Mouse (Mus musculus) ovary, postnatal 36 days (tissue): ENCODE measurements at regions not wholly inside any gene's neighbourhood (a gene's known extent, or its start where the extent isn't known, plus 50 kb on each side); places are given as distances from the start of the nearest gene placed in this dataset.

Source experiments
- DNase-seq: peaks from one replicate; pipeline ENCODE4 v3.0.0; 2022; ENCODE audit warnings: low spot score, mixed read lengths

DNA sequence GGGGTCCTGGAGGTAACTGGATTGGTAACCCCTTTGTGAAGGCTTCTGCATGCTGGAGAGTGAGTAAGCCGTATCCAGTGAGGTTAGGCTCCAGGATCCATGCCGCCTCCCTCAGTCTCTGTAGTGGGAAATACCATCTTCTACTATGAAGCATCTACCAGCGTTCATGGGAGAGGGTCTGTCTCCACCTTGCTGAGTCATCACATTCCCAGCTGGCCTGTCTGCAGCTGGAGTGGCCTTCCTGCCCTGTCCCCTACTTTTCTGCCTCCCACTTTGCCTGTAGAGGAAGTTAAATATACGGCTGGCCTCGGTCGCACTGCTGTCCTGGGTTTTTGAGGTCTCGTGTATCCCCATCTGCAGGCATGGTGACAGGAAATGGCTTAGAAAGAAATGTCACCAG, 78.0 kb upstream of the Sec14l1 start:
- DNase-seq, result no peak

- no peak for DNase-seq
Observed at GRCm38 (mm10) chr11:117038282-117039106, 76.5 kb upstream of the Sec14l1 start.

DNA sequence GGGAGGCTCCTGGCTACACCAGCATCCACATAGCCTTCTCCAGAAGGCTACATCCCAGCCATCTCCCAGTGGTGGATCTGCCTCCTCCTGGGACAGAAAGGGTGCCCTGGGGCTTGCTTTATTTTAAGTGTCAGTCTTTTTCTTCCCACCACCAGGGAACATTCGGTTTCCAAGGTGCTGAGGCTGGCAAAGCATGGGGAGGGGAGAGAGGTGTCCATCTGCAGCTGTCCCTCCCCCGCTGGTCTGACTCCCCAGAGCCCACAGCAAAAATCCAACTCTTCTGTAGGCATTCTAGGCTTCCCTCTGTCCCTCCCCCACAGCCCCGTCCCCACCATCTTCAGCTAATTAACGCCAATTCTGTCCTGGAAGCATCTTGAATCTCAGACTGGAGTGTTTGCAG, 74.1 kb upstream of the Sec14l1 start:
- DNase-seq, result no peak

DNA sequence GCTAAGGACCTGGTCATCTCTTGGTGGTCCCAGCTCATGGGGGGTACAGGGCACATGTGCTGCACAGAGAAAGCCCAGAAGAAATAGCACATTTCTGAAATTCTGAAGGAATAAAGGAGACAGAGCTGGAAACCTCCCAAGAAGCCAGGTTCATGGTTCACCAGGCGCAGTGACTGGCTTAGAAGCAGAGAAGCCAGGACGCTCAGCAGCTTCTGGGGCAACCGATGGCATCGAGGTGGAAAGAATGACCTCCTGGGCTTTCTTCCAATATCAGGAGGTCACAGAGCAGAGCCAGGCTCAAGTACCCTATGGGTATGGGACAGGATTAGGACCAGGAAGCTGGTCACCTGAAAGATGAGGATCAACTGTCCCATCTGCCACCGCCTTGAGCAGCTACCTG, 72.6 kb upstream of the Sec14l1 start:
- DNase-seq, result no peak

DNA sequence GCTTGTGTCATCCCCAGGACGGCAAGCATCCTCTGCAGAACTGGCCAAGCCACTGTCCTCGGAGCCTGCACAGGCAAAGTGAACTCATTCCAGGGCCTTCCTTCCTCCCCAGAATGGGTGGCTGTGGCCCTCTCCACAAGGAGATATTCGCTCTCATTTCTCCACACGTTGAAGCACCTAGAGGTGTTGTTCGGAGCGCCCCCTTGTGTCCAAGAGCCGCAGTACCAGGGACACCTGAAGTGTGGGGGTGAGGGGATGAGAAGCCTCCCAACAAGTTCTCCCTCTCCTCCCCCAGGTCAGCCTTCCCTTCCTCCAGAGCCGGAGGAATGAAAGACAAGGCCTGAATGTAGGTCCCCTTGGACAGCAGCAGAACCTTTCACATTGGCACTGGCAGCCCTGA, 71.4 kb upstream of the Sec14l1 start:
- peak; percentile 69 for DNase-seq

DNA sequence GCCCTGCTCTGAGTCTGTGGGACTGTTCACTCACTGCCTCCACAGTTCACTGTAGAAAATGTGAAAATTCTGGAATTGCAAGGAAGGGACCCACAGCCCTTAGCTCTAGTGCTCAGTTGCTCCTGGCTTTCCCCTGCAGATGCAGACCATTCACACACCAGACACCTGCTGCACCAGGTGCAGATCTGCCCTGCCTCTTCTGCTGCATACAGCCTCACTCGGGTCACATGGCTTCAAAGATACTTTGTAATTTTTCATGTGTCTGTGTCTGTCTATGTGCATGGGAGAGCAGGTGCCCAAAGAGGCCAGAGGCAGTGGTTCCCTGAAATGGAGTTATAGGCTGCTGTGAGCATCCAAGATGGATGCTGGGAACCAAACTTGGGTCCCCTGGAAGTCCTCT, 70.2 kb upstream of the Sec14l1 start:
- no peak for DNase-seq

DNA sequence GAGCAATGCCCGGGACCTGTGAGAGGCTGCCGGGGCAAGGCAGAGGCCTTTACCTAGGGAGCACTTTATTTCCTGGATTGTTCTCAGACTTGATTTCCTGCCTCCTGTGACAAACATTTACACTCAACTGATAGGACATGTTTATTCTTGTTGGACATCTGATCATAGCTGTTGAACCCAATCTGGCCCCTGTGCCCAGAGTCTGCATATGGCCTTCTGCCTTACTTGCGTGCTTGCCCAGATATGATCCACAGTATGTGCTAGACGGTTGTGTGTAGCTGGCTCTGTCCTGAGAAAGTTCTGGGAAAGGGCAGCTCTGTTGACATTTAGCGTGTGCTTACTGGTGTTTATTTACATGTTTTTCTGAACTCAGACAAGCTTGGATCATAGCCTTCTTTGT, 68.3 kb upstream of the Sec14l1 start:
- no peak for DNase-seq

DNA sequence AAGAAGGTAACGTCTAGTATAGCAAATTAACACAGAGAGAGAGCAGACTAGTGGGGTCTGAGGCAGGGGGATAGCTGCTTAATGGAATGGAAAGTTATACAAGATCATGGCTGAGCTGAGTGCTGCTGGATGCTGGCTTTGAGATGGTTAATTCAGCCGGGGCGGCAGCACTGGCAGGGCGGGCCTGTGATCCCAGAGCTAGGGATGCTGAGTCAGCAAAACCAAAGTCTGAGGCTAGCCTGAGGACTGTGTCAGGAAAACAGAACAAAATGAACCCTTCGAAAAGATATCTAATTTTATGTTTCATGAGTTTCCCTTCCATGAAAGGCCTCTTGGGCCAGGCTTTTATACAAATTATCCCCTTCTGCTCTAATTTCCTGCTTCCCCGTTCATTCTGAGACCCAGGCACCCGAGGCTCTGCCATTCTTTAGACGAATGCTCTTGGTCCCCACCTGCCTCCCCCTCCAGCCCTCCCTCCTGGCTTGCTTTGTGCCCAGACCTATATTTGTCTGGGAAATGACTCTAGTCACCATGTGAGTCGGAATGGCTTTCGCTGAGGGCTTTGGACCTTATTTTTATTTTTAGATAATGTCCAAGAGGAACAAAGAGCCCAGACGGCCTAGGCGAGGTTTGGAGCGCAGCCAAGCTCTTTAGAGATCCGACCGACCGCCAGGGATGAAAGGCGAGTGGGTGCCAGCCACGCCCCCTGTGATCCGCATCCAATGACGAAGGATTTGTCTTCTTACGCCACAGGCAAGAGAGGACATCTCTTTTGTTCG, 67.6 kb upstream of the Sec14l1 start:
- DNase-seq, result peak; percentile 54

DNA sequence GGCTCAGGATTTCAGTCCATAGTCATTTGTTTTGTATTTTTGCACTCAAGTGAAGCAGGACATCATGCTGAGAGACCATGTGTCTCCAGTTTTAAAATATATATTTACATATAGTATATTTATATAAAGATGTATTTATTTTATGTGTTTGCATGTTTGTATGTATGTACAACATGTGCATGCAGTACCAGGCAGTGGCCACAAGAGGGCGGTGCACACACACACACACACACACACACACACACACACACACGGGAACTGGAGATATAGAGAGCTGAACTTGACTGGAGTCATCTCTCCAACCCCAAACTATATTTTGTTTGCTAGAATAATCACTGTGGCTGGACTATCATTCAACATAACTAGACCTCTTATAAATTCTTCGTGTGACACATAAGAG, 66.1 kb upstream of the Sec14l1 start:
- no peak for DNase-seq

DNA sequence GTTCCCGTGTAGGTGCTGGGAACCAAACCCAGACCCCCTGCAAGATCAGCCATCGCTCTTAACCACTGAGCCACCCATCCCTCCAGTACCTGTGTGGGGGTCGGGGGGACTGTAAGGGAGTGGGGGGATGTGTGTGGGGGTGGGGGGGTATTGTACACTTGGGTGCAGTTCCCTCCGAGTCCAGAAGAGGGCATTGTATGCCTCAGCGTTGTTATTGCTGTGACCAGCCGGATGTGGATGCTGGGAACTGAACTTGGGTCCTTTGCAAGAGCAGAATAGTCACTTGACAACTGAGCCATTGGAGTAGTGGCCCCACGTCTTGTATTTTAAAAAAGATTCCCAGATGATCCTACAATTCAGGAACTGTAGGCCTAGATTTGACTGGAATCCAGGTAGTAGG, 64.2 kb upstream of the Sec14l1 start:
- no peak for DNase-seq

GRCm38 (mm10) chr11:117056958-117057357, 58.0 kb upstream of the Sec14l1 start:
- DNase-seq, result peak; percentile 39

DNA sequence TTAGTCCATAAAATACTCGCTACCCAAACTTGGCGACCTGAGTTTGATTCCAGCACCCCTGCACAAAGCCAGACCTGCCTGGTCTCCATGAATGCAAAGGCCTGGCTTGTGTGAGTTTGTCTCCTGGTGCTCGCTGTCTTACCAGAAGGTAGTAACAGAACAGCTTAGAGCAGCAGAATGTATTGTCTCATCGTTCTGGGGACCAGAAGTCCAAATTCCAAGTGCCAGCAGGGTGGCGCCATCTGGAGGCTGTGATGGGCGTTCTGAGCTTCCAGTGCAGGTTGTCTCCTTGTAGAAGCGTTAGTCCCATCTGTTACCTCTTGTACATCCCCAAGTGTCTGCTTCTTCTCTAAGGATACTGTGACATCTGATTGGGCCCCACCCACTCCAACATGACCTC, 57.5 kb upstream of the Sec14l1 start:
- peak; percentile 20 for DNase-seq

DNA sequence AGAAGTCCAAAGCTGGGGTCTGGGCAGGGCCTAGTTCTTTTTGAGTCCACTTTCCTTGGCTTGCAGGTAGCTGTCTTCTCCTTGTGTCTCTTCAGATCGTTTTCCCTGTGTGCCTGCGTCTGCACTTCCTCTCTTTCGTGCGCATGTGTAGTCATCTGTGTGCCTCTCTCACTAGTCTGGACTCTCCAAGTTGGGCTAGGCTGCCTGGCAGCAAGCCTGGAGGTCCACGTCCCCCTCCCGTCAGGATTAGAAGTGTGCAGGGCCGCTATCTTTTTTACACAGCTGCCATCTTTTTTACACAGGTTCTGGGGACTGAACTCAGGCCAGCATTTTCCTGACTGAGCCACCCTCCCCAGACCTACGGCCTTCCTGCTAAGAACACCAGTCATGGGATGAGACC, 55.8 kb upstream of the Sec14l1 start:
- no peak for DNase-seq

DNA sequence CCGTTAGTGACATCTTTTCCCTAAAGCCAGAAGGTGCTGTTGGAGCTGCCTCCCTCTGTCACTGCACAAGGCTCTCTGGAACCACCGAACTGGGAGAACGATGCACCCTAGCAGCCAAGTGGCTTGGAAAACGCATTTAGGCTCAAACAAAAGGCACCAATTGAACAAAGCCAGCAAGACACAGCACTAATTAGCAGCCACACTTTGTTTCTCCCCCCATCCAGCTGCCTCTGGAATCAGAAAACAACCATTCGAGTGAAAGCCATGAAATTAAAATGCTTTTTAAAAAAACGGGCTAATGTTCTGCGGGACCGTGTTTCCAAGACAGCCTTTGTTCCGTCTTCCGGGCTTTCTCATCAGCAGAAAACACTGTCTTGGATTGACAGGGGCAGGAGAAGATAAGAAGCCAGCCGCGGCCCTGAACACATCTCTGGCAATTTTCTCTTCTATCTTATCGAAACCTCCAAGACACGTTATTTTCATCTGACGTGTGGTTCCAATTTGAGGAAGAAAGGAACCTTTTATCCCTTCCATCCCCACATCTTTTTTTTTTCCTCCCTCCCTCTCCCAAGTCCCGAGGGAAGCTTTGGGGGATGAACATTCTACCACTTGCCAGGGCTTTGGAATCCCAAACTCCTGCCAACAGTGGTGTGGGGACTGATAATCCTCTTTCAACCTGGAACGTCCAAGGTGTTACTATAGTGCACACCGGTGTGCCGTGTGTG, 54.8 kb upstream of the Sec14l1 start:
- no peak for DNase-seq

DNA sequence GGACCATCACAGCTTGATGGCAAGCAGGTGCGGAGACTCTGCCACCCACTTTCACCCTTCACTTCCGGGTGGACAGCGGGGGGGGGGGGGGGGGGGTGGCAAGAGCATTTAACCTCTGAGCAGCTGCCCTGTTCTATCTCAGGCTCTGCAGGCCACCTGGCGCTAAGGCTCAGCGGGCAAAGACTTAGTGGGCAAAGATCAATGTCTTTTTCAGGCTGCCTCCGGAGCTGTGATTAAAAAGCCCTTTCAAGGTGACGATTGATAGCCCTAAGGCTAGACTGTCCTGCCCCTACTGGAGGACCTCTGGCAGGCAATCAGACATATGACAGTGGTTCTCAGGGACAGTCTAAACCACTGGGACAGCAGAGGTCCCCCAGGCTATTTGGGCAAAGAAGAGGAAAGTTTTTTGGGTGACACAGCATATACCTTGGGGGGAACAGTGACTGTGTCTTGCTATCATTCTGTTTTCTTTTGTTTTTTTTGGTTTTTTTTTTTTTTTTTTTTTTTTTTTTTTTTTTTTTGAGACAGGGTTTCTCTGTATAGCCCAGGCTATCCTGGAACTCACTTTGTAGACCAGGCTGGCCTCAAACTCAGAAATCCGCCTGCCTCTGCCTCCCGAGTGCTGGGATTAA, 54.1 kb upstream of the Sec14l1 start:
- DNase-seq, result no peak

DNA sequence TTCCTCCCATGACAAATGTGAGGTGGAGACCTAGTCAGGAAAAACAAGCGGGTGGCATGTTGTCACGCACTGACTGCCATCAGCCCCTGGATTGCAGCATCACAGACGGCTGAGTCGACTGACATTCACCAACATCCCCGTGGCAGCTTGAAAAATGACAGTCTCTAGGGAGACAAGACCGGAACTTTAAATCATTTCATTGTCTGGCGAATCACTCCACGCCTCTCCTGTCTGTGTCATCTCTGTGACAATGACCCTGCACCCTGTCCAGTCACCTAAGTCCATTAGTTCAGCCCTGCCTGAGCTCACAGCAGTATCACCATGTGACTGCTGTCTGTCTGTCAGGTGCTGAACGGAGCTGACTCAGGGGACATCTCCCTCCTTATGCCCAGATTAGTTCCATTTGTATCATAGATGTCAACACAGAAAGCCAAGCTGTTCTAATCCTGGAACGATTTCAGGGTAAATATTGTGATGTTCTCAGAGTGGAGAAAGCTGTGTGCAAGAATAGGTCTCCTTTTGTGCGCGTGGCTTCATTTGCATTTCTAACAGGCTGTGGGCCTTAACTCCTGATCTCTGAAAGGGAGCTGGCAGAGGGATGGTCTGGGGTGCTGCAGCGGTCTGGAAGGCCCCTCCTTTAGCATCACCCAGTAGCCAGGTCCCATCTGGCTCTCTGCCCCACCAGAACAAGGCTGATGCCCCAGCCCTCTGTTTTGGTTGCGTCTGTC, 52.0 kb upstream of the Sec14l1 start:
- no peak for DNase-seq
